Mouse (Mus musculus) MEL (cell line): Measurements from ENCODE around the gene Zfp366.

ENCODE experiments used
- CTCF ChIP-seq, 3 experiments: IDR thresholded peaks in 2 of 3; conservative IDR thresholded peaks in 1 of 3; 2 replicates each; pipeline ENCODE4 v1.5.1; 2011 to 2012; ENCODE audit warnings: low read length in 3 of 3, low read depth in 2 of 3, mild to moderate bottlenecking in 2 of 3, improper control_type of control experiment in 1 of 3, inconsistent platforms in 1 of 3, mixed read lengths in 1 of 3, moderate library complexity in 1 of 3; ENCODE audit not compliant: control insufficient read depth in 1 of 3, insufficient read depth in 1 of 3, poor library complexity in 1 of 3, severe bottlenecking in 1 of 3
- EP300 ChIP-seq, 2 experiments: IDR thresholded peaks; 2 replicates each; pipeline ENCODE4 v1.6.1; 2011; ENCODE audit warnings: improper control_type of control experiment in 2 of 2, low read length in 2 of 2, low read depth in 1 of 2, mild to moderate bottlenecking in 1 of 2
- ETS1 ChIP-seq: IDR thresholded peaks from 2 replicates; pipeline ENCODE4 v1.6.1; 2012; ENCODE audit warnings: low read depth, mild to moderate bottlenecking, inconsistent platforms, low read length, improper control_type of control experiment, moderate library complexity
- MAFK ChIP-seq: IDR thresholded peaks from 2 replicates; pipeline ENCODE4 v1.6.1; 2011; ENCODE audit warnings: low read depth, mild to moderate bottlenecking, low read length, improper control_type of control experiment, borderline replicate concordance
- POLR2A ChIP-seq, 2 experiments: IDR thresholded peaks; 2 replicates each; pipeline ENCODE4 v1.6.1; 2011 to 2012; ENCODE audit warnings: low read length in 2 of 2, mild to moderate bottlenecking in 2 of 2, control low read depth in 1 of 2, improper control_type of control experiment in 1 of 2, low read depth in 1 of 2, moderate library complexity in 1 of 2; ENCODE audit not compliant: control insufficient read depth in 1 of 2, insufficient read depth in 1 of 2, poor library complexity in 1 of 2
- POLR2AphosphoS2 ChIP-seq: IDR thresholded peaks from 2 replicates; pipeline ENCODE4 v1.6.1; 2011; ENCODE audit warnings: low read length, improper control_type of control experiment
- RCOR1 ChIP-seq: IDR thresholded peaks from 2 replicates; pipeline ENCODE4 v1.6.1; 2012; ENCODE audit warnings: low read depth, mild to moderate bottlenecking, inconsistent platforms, low read length, improper control_type of control experiment
- TBP ChIP-seq: IDR thresholded peaks from 2 replicates; pipeline ENCODE4 v1.8.0; 2011; ENCODE audit warnings: low read depth, low read length, improper control_type of control experiment
- TCF12 ChIP-seq: IDR thresholded peaks from 2 replicates; pipeline ENCODE4 v1.6.1; 2014; ENCODE audit warnings: low read depth, mild to moderate bottlenecking, inconsistent platforms, low read length, improper control_type of control experiment, moderate library complexity
- ZC3H11A ChIP-seq: IDR thresholded peaks from 2 replicates; pipeline ENCODE4 v1.6.1; 2012; ENCODE audit warnings: low read depth, mild to moderate bottlenecking, inconsistent platforms, low read length, improper control_type of control experiment

DNA sequence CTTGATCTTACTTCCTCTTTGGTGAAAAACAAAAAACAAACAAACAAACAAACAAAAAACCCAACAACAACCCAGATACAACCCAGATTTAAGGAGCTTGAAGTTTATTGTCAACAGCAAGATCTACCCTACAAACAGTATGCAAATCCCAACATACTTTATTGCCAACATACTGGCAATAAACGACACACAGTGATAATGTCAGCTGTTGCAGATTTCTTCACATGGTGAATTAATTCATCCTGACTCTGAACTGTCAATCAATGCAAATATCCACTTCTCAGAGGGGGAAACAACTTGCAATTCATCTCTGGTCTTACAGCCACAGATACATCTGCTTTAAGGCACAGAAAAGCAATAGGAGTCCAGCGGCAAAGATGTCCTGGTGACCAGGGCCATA lies 31.4 kb downstream of the Zfp366 start:
- TF ChIP-seq ETS1 (no peak), CTCF (IDR thresholded peaks at IDR 0.05 in 2 of 3, conservative IDR thresholded peaks at IDR 0.05 in 1 of 3; ENCODE audit: control insufficient read depth in 1 of 3, insufficient read depth in 1 of 3, low read depth in 2 of 3, low read length in 3 of 3, poor library complexity in 1 of 3, severe bottlenecking in 1 of 3) (no peak), RCOR1 (no peak), POLR2A (IDR thresholded peaks at IDR 0.05; ENCODE audit: control insufficient read depth in 1 of 2, insufficient read depth in 1 of 2, low read depth in 1 of 2, low read length in 2 of 2, poor library complexity in 1 of 2) (no peak), TBP (no peak), POLR2AphosphoS2 (no peak), ZC3H11A (no peak), TCF12 (no peak), EP300 (IDR thresholded peaks at IDR 0.05; ENCODE audit: low read depth in 1 of 2, low read length in 2 of 2) (no peak), MAFK (no peak)
